Mouse (Mus musculus) left cerebral cortex, adult 2 months (tissue): ENCODE data around the gene Ptcra. TPM values are rescaled to one million over a fixed set of nuclear protein-coding genes. Genes with fewer than 3 reads are reported as not detected.

Experiments used
- DNase-seq, 2 experiments: peaks; one replicate each; pipeline ENCODE4 v3.0.0; 2021 to 2022; ENCODE audit warnings: low spot score in 2 of 2, mixed read lengths in 1 of 2; ENCODE audit errors: extremely low spot score in 1 of 2
- H3K27ac ChIP-seq: fragments of 200-600 bp; 2 replicates; pipeline ENCODE4 v1.8.1; 2022
- H3K4me3 ChIP-seq: fragments of 200-600 bp; 2 replicates; pipeline ENCODE4 v1.8.1; 2022
- CTCF ChIP-seq: fragments of 200-600 bp; IDR thresholded peaks from 2 replicates; pipeline ENCODE4 v1.8.1; 2022; ENCODE audit warnings: antibody characterized with exemption, mild to moderate bottlenecking, moderate library complexity
- intact Hi-C: fragments of 180-260 bp; cut with DNase I; formaldehyde crosslinking; loops from one replicate; pipeline ENCODE4 v1.15.1; 2025
- total RNA-seq, 2 experiments: library from RNA; stranded (reverse); gene quantifications; 2 replicates each; pipeline ENCODE4 v1.2.3; 2021

Ptcra gene
- total RNA-seq, 2 experiments from 2014 or later: 0.28 TPM; not detected in 1

DNA sequence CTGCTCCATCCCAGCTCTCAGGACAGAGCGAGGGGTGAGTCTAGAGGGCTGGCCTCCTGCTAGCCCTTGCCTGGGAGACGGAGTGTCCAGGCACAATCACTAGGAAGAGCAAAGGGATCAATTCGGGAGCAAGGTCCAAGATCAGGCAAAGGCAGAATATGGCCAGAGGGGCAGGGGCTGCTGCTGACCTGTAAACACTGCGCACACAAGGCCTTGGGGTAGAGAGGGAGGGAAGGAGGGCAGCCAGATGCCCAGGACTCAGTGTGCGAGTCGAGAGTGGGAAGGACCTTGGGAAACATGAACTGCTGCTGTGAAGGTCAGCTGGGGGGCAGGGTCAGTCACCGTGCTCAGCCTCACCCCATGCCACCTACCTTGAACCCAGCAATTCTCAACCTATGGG, 28.2 kb downstream of the Ptcra start:
- H3K4me3 ChIP-seq: no peak overlapping the region
- no peak for TF ChIP-seq CTCF
- DNase-seq: no peak
- no peak overlapping the region for H3K27ac ChIP-seq
- intact Hi-C loops: no loop called here

DNA sequence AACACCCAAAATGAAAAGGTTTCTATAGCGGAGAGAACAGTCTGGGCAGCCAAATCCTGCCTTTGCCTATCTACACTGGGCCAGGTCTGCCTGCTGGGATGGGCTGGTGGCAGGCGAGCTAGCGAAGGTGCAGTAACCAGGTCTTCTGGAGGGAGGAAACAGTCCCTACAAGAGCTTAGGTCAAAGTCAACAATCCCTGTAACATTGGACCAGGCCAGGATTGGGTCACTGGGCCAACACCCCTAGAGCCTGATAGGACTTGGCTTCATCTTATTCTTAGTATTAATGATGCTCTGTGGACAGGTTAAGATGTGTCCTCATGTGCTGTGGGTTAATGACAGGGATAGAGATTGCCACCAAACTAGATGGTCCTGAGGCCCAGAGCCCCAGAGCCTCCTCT, 29.5 kb downstream of the Ptcra start:
- Histone ChIP-seq H3K27ac (no peak overlapping the region), H3K4me3 (no peak overlapping the region)
- TF ChIP-seq CTCF: no peak
- intact Hi-C loops: no loop called here
- no peak for DNase-seq

DNA sequence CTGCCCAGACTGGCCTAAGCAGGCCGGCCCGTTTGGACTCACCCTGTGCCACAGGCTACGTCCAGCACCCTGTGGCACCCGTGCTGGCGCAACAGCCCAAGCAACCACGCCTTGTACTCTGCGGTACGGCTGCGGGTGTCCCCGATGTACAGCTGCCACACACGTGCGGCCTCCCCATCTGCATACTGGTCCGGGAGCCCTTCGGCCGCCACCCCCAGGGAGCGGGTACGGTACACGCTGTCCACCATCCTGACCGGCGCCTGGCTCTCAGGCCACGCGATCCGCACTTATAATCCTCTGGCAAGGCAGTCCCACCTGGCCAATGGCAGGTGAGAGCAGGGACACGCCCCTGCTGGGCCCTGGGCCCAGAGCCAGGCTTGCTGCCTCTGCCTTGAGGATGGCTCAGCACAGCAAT, 34.6 kb downstream of the Ptcra start, which contains the start of gene Gnmt:
TSS of gene Gnmt (minus strand) at position 265 of the 415 bp plus-strand sequence.
- H3K4me3 ChIP-seq: no peak within 1 kb of the TSS
- TF ChIP-seq CTCF: no peak
- no peak within 1 kb of the TSS for H3K27ac ChIP-seq
- DNase-seq: no peak
- intact Hi-C loops: no loop called here

DNA sequence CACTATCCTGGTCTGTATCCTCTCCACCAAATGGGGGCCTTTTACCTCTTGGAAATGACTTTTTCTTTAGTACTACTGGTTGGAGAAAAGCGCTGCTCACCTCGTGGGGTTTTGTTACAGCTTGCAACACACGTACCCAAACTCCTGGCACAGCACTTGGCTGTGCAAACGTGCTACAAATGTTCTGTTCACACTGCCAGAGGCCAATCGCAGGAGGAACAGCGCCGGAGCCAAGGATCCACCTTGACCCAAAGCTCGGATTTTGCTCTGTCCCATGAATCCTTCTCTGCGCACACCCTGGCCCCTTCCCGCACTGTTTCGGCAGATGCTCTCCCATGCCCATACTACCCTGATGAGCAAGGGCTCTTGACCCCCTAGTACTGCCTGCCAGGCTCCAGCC, 35.0 kb downstream of the Ptcra start:
- H3K27ac ChIP-seq: no peak overlapping the region
- no peak overlapping the region for H3K4me3 ChIP-seq
- intact Hi-C loops: no loop called here
- TF ChIP-seq CTCF: no peak
- DNase-seq: no peak

DNA sequence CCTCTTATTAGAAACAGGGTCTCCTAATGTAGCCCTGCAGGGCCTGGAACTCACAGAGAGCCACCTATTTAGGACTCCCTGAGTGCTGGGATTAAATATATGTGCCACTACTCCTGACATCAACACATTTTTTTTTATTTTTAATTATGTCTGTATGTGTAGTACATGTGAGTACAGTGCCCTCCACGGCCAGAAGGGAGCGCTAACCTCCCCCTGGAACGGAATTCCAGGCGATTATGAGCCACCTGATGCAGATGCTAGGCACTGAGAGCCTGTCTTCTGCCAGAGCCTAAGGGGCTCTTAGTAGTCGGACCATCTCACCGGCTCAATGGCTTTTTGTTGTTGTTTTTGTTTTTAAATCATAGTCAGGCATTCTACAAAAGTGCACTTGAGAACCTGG, 35.5 kb downstream of the Ptcra start:
- no peak overlapping the region for H3K4me3 ChIP-seq
- intact Hi-C loops: no loop called here
- peak; percentile 36 for TF ChIP-seq CTCF
- no peak for DNase-seq
- H3K27ac ChIP-seq: no peak overlapping the region

DNA sequence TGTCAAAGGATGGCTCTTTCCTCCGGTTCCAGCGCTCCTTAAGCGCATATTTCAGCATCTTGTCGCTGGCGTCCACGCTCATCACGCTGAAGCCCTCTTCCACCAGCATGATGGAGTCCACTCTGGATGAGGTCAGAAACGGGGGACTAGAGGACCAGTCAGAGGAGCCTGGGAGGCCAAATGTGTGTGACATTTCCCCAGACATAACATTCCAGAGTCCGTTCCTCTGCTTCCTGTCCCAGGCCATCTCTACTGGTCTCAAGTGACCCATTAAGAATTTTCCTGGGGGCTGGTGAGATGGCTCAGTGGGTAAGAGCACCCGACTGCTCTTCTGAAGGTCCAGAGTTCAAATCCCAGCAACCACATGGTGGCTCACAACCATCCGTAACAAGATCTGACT, 36.2 kb downstream of the Ptcra start:
- intact Hi-C loops: no loop called here
- no peak for TF ChIP-seq CTCF

DNA sequence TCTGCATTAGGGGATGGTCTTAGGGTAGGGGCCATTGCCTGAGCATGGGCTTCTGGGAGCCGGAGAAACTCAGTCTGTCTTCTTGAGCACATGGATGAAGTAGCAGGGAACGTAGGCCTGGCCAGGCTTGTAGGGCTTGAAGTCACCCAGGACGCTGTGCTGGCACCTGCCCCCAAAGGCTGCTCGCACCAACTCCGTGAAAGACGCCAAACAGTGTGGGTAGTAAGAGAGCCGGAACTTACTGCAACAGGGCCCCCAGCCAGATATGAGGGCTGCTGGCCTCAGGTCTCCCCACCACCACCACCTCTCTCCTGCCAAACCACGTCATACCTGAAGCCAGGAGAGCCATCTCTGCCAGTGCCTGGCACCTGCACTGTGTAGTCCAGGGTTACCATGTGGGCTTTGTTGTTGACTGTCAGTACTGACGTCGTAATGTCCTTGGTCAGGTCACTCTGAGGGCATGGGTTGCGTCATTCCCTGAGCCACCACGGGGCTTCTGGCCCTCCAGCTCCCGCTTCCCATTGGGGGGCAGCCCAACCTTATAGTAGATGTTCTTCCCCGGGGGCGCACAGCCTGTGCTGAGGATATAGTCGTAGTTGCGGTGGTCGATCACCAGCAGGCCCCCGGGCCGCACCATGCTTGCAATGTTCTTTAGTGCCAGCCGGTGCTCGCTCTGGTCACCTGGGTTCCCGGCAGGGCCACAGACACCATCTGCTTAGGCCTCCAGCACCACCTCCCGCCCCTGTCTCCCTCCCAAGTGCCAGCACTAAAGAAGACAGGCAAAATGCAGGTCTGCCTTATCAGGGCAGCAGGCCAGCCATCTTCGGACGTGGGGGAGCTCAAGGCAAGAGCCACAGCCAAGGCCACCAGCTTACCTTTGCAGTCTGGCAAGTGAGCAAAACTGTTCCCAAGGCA, 37.5 kb downstream of the Ptcra start:
- DNase-seq: no peak
- no peak overlapping the region for H3K4me3 ChIP-seq
- TF ChIP-seq CTCF: no peak
- no peak overlapping the region for H3K27ac ChIP-seq
- intact Hi-C loops: no loop called here

More for the DNA sequence above, 36.2 kb downstream of the Ptcra start:
- Histone ChIP-seq H3K4me3 (no peak overlapping the region), H3K27ac (no peak overlapping the region)
- DNase-seq: no peak

DNA sequence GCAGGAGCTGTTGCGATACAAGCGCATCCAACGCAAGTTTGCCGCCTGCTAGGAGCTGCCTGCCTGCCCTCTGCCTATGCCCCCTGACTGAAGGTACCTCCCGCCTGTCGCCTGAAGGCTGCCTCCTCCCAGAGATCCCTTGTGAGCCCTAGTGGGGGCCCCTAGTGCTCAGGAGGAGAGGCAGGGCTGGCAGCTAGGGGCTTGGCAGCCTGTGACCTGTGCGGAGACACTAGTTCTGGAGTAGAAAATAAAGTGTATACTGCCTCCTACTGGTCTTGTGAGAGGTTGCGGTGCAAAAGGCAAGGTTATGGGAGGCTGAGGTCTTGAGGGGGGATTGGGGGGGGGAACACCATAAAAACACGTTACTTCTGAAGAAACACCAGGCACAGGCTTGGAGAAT, 38.2 kb downstream of the Ptcra start:
- TF ChIP-seq CTCF: peak; percentile 50
- intact Hi-C loops: no loop called here
- Histone ChIP-seq H3K27ac (no peak overlapping the region), H3K4me3 (no peak overlapping the region)
- no peak for DNase-seq

DNA sequence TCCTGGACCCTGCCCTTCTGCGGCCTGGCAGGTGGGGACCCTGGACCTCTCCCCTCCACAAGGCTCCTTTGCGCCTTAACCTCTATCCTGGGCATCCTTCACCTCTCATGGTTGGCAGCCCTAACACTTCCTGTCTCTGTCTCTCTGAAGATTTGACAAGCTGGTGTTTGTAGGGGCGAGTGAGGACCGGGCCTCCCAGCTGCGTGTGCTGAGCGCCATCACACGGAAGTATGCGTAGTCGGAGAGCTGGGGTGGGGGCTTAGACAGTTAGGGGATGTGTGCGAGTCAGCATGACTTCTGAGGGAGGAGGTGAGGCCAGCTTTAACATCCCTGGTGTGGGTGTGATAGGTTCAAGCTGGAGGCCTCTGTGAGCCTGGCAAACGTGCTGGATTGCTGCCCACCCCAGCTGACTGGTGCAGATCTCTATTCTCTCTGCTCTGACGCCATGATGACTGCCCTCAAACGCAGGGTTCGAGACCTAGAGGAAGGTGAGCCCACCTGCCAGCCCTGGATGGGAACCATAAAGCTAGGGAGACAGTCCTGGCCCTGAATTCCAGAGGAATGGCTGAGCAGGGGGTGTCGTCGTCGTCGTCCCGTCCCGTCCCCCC, 38.9 kb downstream of the Ptcra start:
- TF ChIP-seq CTCF: no peak
- Histone ChIP-seq H3K4me3 (no peak overlapping the region), H3K27ac (no peak overlapping the region)
- no peak for DNase-seq
- intact Hi-C loops: no loop called here

DNA sequence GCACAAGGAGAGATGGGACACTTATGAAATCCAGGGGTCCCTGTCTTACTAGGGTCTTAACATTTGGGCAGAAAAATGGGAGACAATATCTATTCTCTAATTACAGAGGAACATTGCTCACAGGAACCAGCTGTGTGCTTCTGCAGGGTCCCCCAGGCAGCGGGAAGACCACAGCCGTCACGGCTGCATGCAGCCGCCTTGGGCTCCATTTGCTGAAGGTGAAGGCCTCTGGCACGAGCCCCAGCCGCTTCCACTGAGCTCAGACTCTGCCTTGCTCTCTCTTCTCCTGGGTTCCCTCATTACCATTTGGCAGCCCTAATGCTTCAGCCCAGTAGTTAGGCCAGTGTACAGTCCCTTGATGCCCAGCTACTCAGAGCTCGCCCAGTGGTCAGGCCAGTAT, 42.4 kb downstream of the Ptcra start:
- Histone ChIP-seq H3K4me3 (no peak overlapping the region), H3K27ac (no peak overlapping the region)
- intact Hi-C loops: no loop called here
- no peak for TF ChIP-seq CTCF
- no peak for DNase-seq

DNA sequence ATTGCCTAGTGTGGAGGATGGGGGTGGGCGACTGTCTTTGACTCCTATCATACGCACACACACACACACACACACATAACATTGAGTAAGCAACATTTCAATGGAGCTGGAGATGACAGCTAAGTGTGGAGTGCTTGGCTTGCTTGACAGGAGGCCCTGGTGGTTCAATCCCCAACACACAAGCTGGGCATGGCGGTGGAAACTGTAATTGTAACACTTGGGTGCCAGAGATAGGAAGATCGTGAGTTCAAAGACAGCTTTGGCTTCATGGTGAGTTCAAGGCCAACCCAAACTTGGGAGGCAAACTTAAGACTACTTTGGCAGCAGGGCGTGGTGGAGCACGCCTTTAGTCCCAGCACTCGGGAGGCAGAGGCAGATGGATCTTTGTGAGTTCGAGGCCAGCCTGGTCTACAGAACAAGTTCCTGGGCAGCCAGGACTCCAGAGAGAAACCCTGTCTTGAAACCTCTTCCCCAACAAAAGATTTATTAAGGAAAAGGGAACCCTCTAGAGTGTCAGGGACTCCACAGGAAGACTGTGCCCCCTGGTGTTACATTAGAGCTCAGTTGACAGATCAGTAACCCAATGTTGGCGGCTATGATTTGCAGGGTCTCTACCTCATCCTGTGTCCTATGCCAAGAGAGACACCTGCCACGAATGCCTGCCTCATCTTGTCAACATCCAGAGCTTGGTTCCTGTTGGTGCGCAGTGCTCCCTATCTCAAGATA, 48.6 kb downstream of the Ptcra start:
- no peak overlapping the region for H3K27ac ChIP-seq
- intact Hi-C loops: no loop called here
- no peak overlapping the region for H3K4me3 ChIP-seq
- no peak for DNase-seq
- TF ChIP-seq CTCF: peak; percentile 51

DNA sequence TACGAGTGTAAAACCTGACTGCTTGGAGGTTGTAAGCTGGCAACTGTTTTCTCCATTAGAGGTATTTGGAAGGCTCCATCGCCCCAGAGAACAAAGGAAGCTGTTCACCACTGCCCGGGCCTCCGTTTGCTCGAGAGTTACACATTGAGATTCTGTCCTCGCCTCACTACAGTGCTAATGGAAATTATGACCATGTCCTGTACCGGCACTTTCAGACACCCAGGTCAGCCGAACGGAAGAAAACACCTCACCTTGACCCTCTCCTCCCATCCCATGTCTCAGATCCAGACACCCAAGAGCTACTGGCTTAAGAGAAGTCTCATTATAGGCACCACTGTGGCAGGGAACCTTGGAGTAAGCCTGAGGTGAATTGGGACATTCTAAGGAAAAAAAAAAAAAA, 49.7 kb downstream of the Ptcra start:
- intact Hi-C loops: loop anchor here (2.0 kb wide), 1 partner anchor 69 kb away; no protein-coding TSS in a partner anchor
- Histone ChIP-seq H3K4me3 (no peak overlapping the region), H3K27ac (no peak overlapping the region)
- DNase-seq: no peak
- no peak for TF ChIP-seq CTCF
